Mouse (Mus musculus): ENCODE data around the gene Gm28308.

The Gm28308 gene

DNA sequence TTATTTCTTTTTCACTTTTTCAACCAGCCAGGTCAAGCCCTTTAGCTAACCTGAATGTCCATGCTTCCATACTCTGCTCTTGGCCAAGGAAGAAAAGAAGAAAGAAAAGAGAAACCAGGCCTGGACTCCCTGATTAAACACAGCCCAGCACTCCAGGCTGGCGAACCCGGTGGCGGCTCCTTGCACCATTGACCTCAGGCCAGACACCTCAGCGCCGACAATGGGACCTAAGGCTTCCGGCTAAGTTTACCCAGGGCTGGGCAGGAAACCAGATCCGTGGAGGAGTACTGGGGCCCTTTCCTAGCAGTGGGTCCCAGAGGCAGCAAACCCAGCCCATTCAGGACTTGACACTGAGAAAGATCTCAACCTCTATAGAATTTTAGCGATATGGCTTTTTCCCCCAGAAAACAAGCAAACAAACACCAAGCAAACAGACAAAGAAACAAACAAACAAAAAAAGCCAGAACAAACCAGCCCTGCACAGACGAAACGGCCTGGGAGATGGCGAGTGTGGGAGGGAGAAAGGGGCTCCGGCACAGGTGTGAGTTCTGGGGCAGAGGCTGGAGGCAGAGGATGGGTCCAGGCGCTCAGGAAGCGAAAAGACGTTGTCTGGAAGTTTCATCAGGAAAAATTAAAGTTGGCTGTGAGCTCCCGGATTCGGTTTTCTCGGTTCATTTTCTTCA lies 18.9 kb upstream of the Gm28308 start:
- DNase-seq, result no peak

DNA sequence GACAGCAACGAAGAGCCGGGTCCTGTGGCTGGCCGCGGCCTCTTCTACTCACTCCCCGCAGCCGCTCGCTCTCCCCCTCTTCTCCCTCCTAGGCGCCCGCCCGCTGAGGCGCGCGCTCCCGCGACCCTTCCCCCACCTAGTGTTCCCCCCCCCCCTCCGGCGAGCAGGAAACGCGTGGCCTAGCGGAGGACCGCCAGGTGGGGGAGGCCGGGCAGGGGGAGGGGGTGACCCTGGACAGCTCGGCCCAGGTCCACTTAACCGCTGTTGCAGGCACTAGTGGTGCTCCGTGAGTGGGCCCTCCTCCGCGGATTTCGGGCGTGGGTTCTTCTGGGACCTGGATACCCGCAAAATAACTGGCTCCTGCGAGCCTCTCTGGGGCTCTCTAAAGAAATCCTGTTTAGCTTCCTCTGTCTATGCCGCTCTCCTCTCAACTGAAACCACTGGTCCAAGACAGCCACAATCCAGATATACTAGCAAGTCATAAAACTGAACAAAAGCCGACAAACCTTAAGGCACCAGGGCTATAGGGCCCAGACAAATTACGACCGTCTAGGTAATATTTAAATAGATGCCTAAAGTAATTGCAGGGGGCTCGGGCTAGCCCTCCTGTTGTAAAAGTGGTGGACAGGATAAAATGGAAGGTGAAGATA lies 17.5 kb upstream of the Gm28308 start, which contains the start of gene Hoxa9:
Gene Hoxa9, minus strand, starts transcription at position 574 of the 650 bp plus-strand sequence.
- no peak for DNase-seq

DNA sequence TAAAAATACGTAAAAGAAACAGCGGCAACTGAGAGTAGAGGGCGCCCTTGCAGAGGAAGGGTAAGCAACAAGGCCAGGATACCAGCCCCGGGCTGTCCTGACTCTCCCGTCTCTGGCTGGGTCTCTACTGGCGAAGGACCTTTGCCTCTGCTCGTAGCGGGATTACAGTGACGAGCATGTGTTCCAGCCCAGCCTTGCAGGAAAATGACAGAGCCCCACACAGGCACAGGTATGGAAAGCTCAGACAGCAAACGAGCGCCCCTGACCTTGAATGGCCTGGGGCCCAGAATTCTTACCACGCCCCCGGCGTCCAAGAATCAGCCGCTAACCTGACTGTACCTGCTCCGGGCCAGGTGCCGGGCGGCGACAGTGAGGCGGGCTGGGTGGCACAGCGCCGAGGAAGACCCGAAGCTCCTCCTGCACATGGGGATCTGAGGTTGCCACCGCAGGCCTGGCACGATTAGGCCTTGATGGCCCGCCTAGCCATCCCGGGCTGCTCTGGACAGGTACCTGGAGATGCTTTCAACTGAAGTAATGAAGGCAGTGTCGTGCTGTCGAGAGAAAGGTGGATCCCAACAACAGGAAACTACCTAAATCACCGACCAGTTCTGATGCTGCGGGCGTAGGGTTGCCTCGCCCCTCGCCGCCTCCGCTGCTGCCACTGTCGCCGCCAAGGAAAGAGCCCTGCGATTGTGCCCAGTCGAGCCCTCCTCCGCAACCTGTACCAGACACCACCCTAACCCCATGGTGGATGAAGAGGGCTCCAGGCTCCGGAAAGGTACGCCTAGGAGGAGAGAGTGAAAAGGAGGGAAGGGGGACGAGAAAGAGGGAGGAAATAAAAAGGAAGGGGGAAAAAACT lies 16.6 kb upstream of the Gm28308 start:
- DNase-seq, result no peak

DNA sequence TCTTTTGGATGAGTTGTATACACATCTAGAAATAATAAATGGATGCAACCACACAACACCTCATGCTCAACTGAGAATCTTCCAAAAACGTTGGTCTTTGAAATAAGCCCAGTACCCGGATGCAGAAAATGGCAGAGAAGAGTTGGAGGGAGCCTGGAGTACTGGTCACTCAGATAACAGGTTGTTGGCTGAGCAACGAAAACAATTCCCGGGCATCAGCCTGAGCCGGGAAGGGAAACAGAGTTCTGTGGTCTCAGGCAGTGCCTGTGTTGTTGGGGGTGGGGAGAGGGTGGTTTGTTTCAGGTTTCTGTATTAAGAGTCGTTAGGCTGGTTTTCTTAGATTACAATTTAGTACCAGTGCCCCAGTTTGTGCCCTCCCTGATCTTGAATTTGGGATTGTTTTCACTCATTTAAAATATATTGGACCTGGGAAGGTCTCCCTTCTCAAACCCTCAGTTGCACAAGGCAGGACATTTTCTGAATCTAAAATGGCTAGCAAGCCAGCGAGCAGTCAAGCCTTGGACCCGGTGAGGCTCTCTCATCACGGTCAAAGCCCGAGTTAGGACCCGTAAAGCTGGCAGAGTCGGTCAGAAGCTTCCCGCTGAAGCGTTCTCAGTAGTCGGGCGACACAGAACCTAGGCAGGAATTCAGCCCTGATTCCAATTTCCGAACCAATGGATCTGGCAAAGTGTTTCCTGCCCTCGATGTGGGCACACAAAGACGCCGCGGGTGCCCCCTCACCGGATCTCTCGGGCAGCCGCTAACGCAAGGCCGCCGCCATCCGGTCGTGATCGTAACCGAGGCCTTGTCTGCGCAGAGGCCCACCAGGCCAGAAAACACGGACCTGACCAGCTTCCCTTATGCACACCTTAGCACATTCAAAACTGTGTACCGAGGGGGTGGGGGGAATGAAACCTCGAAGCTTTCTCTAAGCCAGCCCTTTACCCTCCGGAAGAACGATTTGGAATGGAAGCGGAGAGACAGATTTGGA lies 15.6 kb upstream of the Gm28308 start:
- no peak for DNase-seq

DNA sequence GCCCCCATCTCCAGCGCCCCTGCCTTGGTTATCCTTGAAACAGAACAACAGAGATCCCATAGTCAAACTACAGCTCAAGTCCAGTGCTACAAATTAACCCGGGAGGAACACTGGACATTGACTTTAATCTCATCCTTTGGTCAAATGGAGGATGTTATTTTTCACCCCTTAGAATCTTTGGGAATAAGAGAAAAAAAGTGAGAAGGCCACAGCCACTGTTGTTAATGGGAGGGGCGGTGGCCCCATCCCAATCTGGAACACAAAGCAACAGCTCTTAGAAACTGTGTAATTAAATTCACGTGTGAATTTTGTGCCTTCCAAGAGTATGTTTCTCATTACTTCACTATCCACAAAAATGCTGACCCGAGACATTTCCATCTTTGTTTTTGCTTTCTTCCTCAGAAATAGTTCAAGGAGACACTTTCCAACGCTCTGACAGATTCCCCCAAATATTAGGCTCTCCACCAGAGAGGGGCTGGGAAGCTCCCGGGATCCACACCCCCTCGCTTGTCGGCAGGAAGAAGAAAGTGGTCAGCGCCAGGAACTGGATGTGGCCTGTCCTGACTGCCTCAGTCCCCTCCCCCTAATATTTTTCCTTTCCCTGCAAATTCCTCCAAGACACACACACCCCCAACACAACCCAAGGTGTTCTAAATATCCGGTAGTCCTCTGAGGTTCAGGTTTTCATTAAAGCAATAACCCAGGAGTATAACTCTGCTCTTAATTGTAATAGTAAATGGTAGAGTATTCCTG lies 14.5 kb upstream of the Gm28308 start:
- no peak for DNase-seq

DNA sequence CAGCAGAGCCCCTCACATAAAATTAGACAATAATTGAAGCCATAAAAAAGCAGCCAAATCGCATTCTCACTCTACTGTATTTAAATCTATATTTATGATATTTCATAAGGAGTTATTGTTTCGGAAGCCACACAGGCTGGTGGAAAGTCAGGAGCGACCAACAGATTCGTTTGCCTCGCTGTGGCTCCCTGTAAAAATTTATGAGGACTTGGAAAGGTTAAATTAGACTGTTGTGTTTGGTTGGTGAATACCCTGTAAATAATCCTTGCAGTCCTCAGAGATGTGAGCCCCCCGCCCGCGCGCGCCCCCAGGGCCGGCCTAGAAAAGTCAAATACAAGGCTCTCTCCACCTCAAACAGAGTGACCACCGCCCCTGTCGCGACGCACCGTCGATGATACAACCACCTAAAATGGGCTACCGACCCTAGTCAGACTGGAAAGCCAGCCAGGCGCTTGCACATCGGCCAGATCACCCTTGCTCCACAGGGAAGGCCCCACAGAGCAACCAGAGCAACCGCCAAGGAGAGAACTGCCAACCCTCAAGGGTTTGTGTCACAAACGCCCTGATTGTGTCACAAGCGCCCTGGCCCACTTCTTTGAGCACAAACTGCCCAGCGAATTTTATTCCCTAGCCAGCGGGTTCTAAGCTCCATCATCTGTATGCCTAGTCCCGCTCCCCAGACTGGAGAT lies 13.6 kb upstream of the Gm28308 start:
- DNase-seq, result no peak

DNA sequence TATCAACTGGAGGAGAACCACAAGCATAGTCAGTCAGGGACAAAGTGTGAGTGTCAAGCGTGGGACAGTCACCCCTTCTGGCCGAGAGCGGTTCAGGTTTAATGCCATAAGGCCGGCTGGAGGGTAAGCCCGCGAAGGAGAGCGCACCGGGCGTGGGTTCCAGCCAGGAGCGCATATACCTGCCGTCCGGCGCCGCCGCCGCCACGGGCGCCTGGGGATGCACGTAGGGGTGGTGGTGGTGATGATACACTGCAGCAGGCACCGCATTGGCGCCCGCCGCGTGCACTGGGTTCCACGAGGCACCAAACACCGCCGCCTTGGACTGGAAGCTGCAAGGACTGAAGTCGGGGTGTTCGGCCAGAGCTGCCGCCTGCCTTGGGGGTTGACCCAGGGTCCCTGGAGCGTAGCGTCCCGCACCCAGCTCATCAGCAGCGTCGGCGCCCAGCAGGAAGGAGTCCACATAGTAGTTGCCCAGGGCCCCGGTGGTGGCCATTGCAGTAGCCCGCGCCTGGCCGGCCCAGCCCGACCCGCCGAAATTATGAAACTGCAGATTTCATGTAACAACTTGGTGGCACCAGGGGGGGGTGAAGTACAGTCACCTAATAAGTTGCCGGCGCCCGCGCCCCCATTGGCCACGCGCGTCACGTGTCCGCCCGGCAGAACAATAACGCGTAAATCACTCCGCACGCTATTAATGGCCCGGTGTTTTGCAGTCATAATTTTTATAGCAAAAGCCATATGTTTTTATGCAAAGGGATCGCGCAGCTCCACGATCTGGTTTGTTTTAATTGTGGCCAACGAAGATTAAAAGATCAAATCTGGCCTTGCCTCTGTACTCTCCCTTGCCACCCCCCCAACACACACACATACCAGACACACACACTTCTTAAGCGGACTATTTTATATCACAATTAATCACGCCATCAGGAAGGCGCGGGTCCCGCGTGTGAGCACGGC lies 12.8 kb upstream of the Gm28308 start:
- no peak for DNase-seq

DNA sequence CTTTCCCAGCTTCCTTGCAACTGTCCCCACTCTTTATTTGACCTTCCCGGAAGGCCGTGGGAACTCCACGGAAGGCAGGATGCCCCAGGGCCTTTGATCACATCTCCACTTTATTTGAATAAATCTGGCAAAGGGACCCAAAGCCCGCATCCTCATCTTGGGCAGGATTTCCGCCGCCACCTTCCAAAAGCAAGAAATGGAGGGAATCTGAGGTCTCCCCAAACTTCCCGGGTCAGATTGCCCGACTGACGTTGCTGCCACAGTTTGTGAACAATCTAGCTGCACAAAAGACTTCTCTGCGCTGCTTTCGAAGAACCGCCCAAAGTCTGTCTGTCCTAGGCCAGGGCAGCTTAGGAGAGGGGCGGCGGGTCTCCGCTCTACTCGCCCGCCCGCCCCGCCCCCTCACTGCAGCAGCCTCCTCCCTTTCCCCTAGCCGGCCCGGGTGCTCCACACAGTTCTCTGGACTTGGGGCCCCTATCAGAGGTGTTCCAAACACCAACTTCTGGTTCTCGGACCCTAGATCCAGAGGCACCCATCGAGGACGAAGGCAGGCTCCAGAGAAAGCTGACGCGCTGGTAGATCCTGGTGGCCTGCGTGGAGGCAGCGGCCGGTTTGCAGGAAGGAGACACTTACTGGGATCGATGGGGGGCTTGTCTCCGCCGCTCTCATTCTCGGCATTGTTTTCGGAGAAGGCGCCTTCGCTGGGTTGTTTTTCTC lies 11.9 kb upstream of the Gm28308 start:
- DNase-seq, result no peak

DNA sequence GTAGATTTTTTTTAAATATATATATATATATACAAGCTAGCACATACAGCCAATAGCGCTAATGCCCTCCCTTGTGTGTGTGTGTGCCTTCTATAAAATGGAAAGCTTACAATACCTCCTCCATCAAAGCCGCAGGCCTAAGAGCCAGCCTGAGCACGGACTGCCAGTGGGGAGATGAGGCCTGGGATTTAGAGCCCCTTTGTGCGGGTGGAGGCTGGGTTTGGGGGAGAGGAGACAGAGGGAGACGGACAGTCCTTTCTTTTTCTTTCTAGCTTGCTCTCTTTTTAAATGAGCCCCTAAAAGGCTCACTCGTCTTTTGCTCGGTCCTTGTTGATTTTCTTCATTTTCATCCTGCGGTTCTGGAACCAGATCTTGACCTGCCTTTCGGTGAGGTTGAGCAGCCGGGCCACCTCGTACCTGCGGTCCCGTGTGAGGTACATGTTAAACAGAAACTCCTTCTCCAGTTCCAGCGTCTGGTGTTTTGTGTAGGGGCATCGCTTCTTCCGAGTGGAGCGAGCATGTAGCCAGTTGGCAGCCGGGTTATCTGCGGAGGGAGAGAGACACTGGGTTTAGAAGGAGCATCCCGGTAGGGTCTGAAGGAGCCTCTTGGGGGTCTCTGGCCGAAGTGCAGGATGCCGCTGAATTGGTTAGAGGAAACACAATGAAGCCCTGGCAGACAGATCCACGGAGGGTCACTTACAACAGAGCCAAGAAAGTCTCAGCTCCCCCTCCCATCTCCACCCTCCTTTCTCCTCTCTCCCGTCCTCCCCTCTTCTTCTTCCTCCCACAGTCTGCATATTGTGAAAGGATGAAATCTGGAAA lies 11.0 kb upstream of the Gm28308 start:
- no peak for DNase-seq

DNA sequence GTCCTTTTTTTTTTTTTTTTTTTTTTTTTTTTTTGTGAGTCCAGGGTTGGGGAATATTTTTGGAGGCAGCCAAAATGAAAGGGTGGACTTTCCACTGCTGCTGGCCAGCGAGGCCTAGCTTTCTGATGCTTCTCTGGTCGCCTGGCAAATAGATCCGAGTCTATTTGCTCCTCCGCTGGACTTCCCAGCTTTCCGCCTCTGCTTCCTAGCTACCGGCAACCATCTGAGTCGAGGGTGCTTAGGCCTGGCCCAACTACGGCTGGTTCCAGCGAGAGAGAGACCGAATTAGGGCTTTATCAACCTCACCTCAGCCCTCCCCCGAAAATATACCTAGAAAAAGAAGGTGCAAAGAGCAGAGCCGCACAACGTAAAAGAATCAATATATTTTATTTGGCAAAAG lies 9.6 kb upstream of the Gm28308 start:
- DNase-seq, result no peak

DNA sequence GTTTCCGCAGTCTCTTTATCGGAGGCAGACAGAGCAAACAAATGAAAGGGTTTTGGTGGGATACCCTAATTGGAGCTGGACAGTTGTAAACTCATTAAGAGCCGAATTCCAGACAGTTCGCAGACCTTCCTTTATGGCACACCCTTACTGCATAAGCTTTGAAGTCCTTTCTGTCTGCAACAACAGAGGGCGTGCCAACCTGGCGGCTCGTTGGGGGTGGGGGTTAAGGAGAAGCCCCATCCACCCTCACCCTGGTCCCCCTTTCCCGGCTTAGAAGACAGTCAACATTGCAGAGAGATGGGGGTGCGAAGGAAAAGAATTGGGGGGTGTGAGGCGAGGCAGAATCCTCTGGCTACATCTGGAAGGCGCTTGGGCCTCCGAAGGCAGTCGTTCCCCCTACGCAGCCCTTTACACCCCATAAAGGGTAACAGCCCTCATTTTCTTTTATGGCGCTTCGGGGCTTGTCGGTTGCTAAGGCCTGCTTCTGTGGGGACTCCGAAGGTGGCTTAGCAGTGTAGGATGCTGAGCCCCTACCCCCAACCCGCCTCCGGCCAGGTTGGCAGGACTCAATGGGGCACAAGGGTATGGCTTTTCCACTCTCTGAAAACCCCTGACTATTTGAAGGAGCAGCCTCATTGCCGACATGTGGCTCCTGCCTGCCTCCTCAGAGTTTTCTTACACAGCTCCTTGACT lies 9.0 kb upstream of the Gm28308 start:
- no peak for DNase-seq

DNA sequence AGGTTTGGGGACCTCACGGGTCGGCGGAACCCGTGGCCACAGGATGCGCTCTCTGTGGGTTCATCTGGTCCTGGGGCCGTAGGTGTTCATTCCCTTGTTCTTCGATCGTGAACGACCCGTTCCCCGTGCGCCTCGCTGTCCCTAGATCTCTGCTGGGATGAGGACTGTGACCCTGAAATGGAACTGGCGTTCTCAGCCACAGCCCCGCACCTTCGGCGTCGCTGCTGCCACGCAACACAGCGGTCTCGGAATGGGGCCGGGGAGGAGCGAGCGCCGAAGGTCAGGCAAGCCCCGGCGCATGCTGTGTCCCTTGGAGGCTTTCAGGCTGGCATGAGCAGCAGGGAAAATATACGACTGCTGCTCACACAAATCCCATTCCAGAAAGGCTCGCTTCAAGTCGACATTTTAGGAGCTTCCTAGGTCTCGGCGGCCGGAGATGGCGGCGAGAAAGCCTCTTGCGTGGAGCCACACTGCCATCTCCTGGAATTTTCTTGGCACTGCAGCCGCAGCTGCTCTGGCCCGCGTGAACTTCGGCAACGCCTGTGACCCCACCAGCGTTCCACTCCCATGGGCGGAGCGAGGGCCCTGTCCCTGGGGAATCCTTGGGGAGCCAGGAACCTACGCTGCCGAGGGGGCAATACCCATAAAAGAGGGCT lies 8.3 kb upstream of the Gm28308 start, which contains the start of gene Hoxa7:
Gene Hoxa7, minus strand, starts transcription at position 518 of the 656 bp plus-strand sequence.
- DNase-seq, result peak; percentile 54

DNA sequence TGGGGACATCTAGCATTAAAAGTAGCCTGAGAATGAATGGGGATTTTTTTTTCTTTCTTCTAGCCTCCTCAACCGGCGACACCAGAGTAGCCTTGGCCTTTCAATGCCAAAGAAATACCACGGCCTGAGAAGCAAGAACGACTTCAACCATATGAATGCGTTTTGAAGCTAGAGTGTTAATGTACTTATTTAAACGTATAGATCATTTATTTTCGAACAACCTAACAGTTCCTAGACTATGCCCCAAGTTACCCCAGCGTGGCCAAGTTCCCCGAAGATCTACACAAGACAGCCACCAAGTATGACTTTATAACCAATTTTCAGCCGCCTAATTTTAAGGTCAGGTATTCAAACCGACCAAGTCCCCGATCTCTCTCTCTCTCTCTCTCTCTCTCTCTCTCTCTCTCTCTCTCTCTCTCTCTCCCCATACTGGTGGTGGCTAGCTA lies 7.7 kb upstream of the Gm28308 start:
- no peak for DNase-seq

DNA sequence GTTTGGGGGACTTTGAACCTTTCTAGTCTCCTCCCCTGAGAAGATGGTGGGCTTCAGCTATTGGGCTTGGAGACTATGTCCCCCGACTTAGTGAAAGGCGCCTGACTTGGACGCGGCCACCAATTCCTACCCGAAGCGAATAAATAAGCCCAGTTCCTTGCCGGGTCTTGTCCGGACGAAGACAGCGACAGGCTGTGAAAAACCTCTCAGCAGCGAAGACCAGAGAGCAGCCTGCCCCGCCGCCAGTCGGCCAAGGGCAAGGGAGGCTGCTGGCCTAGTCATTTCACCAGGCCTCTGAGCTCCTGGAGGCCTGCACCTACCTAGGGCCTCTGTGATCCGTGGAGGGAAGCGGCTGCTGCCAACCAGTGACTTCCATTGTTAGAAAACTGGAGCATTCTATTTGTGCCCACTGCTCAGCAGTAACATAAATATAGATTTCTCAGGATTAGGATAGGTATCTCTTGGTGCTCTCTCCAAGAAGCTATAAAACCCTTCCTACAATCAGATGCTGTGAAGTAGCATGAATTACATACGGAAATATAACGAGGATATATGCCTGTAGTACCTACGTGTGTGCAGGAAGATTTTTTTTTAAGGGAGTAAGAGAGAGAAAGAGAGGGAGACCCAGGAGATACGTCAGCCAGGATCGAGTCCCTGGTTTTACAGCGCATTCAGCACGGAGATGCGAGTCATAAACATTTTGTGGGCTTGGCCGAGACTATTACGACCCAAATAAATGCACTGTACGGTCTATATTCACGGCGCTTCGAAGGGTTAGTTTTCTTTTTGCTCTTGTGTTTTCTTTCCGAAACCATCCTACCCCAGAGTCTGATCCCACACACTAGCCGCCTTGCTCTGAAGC lies 7.1 kb upstream of the Gm28308 start:
- DNase-seq, result no peak

DNA sequence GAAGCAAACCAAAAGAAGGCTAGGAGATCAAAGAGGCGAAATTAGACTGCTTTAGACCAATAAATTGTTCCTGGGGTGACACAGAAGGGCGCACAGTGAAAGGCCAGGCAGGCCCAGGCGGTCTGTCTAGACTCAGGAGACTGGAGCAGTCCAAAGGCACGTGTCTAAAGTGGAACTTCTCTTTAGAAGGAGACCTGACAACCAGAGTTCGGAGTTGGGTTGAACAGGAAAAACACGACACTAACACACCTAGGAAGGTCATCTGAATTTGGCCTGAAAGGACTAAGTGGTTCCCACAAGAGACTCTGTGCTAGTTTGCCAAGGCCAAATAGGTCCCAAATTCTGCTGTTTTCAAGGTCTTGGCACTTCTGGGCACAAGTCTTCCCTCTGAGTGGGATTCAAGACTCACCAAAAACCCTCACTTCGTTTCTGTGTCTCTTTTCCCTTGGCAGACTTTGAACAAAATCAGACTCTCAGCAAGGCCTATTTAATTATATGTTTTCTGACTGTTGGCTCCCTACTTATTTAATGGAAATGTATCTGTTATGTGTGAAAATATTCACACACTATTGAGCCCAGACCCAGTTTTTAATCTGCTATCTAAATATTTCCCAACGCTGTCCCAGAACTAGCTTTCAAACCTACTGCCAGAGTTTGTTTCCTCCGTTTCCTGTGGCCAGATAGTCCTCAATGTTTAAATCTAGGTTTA lies 6.2 kb upstream of the Gm28308 start:
- no peak for DNase-seq
